Mouse (Mus musculus) cerebellum, adult 2 months (tissue): ENCODE results near the gene Cers3.

ENCODE experiments used
- CTCF ChIP-seq: fragments of 200-500 bp; IDR thresholded peaks from 2 replicates; pipeline ENCODE4 v1.5.1; 2011; ENCODE audit warnings: low read depth, mild to moderate bottlenecking, control low read depth, low read length, moderate library complexity, borderline replicate concordance; ENCODE audit not compliant: insufficient read depth
- POLR2A ChIP-seq: fragments of 200-500 bp; IDR thresholded peaks from 2 replicates; pipeline ENCODE4 v1.6.1; 2011; ENCODE audit warnings: low read length, control low read depth, borderline replicate concordance; ENCODE audit not compliant: insufficient read depth

DNA sequence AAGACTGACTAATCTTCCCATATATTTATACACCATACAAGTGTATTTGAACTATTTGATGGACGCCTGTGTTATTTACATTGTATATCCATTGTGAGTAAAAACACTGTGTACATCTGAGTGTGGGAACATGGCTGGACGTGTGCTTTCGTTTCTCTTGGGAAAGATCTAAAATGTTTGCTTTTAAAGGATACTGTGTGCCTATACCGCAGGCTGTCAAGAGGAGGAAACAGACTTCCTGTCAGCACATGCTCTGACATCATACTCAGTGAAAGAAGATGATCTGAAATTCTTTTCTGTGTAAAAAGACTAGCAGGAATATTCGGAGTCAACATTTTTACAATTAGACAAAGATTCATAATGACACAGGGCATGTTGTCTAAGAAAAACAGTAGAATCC, 26.6 kb downstream of the Cers3 start:
- TF ChIP-seq CTCF (no peak), POLR2A (no peak)
